Mouse (Mus musculus) stomach, embryonic 14.5 days (tissue): ENCODE data around the gene Cd86. TPM values are rescaled to one million over a fixed set of nuclear protein-coding genes. Genes with fewer than 3 reads are reported as not detected.

Source experiments
- ATAC-seq: fragments of 200-750 bp; cut with Nextera tagmentation; 2 replicates; pipeline ENCODE4 v1.8.0; 2017; ENCODE audit warnings: low read depth, moderate TSS enrichment; ENCODE audit not compliant: insufficient number of reproducible peaks, insufficient read depth, low FRiP score
- H3K27ac ChIP-seq: fragments of 300-500 bp; sonication (generic); 2 replicates; pipeline ENCODE4 v1.5.1; 2014; ENCODE audit warnings: mild to moderate bottlenecking, low read length, moderate library complexity, mixed read lengths
- H3K27me3 ChIP-seq: fragments of 300-500 bp; sonication (generic); 2 replicates; pipeline ENCODE4 v1.6.1; 2014; ENCODE audit warnings: low read length, control low read depth, mixed read lengths; ENCODE audit not compliant: control insufficient read depth, insufficient read depth
- H3K36me3 ChIP-seq: fragments of 300-500 bp; sonication (generic); 2 replicates; pipeline ENCODE4 v1.6.1; 2014; ENCODE audit warnings: mild to moderate bottlenecking, control low read depth, low read length, moderate library complexity, mixed read lengths; ENCODE audit not compliant: control insufficient read depth, insufficient read depth
- H3K4me1 ChIP-seq: fragments of 300-500 bp; sonication (generic); 2 replicates; pipeline ENCODE4 v1.6.1; 2014; ENCODE audit warnings: low read length, control low read depth, mixed read lengths; ENCODE audit not compliant: control insufficient read depth, insufficient read depth
- H3K4me2 ChIP-seq: fragments of 300-500 bp; sonication (generic); replicated peaks from 2 replicates; pipeline ENCODE4 v1.6.1; 2014; ENCODE audit warnings: low read depth, low read length, control low read depth
- H3K4me3 ChIP-seq: fragments of 300-500 bp; sonication (generic); 2 replicates; pipeline ENCODE4 v1.5.1; 2014; ENCODE audit warnings: low read depth, low read length, control low read depth
- H3K9ac ChIP-seq: fragments of 300-500 bp; sonication (generic); replicated peaks from 2 replicates; pipeline ENCODE4 v1.6.1; 2014; ENCODE audit warnings: low read depth, mild to moderate bottlenecking, control low read depth, low read length, moderate library complexity, mixed read lengths
- H3K9me3 ChIP-seq: fragments of 300-500 bp; sonication (generic); 2 replicates; pipeline ENCODE4 v1.6.1; 2016; ENCODE audit warnings: low read depth, low read length, control low read depth; ENCODE audit not compliant: control insufficient read depth
- WGBS: fragments of 180-500 bp; shearing (Covaris S2); extraction: QIAGEN DNeasy Blood & Tissue Kit; methylation state at CpG from one replicate; pipeline ENCODE4 v1.1.7; 2014; 5-methylcytosine and 5-hydroxymethylcytosine counted together
- polyA plus RNA-seq: library from polyadenylated mRNA; unstranded; fragments of >200 nt; fragmentation: Nextera tagmentation; extraction: Ambion mirVana; gene quantifications from 2 replicates; pipeline ENCODE4 v1.2.1, GENCODE M21; 2014

The Cd86 gene
- polyA plus RNA-seq, 1 experiment from 2014 or later, result 2.0 TPM

- Histone ChIP-seq H3K4me1 (no peaks in the 10 kb centered on the region), H3K9me3 (no peaks in the 10 kb centered on the region), H3K27me3 (no peaks in the 10 kb centered on the region), H3K36me3 (no peaks in the 10 kb centered on the region), H3K4me3 (no peak overlapping the region), H3K9ac (no peak overlapping the region), H3K4me2 (no peak overlapping the region), H3K27ac (no peak overlapping the region)
- no peak for ATAC-seq
- WGBS, result 62% methylated on average over 4 of the region's 4 CpGs
Observed at GRCm38 (mm10) chr16:36636800-36637199, 29.1 kb downstream of the Cd86 start.

DNA sequence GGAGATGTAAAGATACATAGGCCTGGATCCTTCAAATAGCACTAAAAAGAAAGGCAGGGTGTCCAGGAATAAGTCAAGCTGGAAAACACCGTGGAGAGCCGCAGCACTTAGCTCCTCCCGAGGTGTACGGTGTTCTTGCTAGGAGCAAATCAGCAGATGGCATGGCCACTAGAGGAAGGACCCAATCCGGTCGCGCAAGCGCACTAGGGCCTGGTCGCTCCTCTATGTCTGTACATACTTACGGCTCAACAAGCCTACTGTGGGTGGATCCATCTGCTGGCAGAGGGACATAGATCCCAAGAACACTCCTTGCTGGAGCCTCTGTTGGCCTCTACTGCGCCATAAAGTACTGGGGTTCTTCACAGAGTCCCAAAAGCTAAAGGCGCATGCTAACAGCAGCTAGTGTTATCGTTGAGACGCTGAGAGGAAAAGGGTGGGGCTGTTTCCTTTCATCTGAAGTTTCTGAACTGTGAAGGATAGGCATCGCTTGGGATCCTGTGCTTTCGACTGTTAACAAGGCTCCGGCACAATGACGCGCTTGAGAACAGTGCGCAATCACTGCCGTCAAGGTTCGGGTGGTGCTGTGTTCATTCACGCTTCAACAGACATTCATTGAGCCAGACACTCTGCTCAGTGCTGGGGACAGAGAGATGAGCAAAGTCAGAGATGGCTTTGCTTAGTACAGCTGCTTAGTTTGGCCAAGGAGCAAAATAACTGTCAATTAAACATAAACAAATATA lies 30.7 kb downstream of the Cd86 start:
- Histone ChIP-seq H3K9me3 (no peaks in the 10 kb centered on the region), H3K4me1 (no peaks in the 10 kb centered on the region), H3K27me3 (no peaks in the 10 kb centered on the region), H3K9ac (no peak overlapping the region), H3K4me2 (no peak overlapping the region), H3K4me3 (no peak overlapping the region), H3K27ac (no peak overlapping the region), H3K36me3 (no peaks in the 10 kb centered on the region)
- no peak for ATAC-seq
- WGBS, result 91% methylated on average over 23 of the region's 23 CpGs

- WGBS, result 88% methylated on average over 2 of the region's 2 CpGs
Observed at GRCm38 (mm10) chr16:36634421-36634820, 31.5 kb downstream of the Cd86 start.

DNA sequence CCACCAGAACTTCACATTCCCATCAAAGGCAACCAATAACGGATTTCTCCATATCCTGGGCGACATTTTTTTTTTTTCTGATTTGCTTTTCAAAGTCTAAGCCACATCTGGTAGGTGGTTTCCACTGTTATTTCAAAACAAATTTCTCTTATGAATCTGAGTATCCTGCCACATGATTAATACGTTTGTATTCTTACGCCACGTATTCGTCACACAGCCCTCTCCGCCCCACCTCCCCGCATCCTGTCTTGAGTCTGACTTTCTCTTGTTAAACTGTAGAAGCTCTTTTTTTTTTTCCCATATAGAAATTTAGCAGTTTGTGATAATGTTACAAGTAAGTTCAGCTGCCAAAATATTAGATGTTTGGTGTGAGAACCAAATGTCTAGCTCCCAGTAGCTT lies 33.7 kb downstream of the Cd86 start:
- Histone ChIP-seq H3K9ac (no peak overlapping the region), H3K4me2 (no peak overlapping the region), H3K9me3 (no peaks in the 10 kb centered on the region), H3K27me3 (no peaks in the 10 kb centered on the region), H3K4me3 (no peak overlapping the region), H3K4me1 (no peaks in the 10 kb centered on the region), H3K36me3 (no peaks in the 10 kb centered on the region), H3K27ac (no peak overlapping the region)
- 79% methylated on average over 8 of the region's 8 CpGs for WGBS
- no peak for ATAC-seq

More at GRCm38 (mm10) chr16:36634421-36634820, 31.5 kb downstream of the Cd86 start:
- Histone ChIP-seq H3K9ac (no peak overlapping the region), H3K27me3 (no peaks in the 10 kb centered on the region), H3K27ac (no peak overlapping the region), H3K4me2 (no peak overlapping the region), H3K9me3 (no peaks in the 10 kb centered on the region), H3K36me3 (no peaks in the 10 kb centered on the region), H3K4me3 (no peak overlapping the region), H3K4me1 (no peaks in the 10 kb centered on the region)
- ATAC-seq, result no peak

DNA sequence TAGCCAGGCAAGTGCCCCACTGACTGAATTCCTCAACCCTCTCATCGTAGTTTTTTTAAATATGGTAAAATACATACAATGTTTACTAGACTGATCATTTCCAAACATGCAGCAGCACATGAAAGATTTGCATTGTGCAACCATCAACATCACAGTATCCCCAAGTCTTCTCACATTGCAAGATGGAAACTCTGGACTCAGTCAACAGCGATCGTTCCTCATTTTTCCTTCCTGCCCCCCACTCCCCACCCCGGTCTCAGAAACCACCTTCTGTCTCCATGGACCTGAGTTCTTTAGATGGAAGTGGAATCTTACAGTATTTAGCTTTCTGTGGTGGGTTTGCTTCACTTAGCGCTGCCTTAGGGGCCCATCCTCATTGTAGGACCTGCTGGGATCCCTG lies 34.3 kb downstream of the Cd86 start:
- Histone ChIP-seq H3K9me3 (no peaks in the 10 kb centered on the region), H3K27me3 (no peaks in the 10 kb centered on the region), H3K36me3 (no peaks in the 10 kb centered on the region), H3K9ac (no peak overlapping the region), H3K4me1 (no peaks in the 10 kb centered on the region), H3K4me3 (no peak overlapping the region), H3K27ac (no peak overlapping the region), H3K4me2 (no peak overlapping the region)
- ATAC-seq, result no peak
- WGBS, result 90% methylated on average over 5 of the region's 5 CpGs

- no peak for ATAC-seq
- no peaks in the 10 kb centered on the region for H3K4me1 ChIP-seq
- H3K9ac ChIP-seq, result no peak overlapping the region
- no peaks in the 10 kb centered on the region for H3K27me3 ChIP-seq
- H3K36me3 ChIP-seq, result no peaks in the 10 kb centered on the region
- no peak overlapping the region for H3K4me3 ChIP-seq
- H3K4me2 ChIP-seq, result no peak overlapping the region
- 86% methylated on average over 1 of the region's 1 CpGs for WGBS
- H3K27ac ChIP-seq, result no peak overlapping the region
- no peaks in the 10 kb centered on the region for H3K9me3 ChIP-seq
Observed at GRCm38 (mm10) chr16:36627740-36628139, 38.1 kb downstream of the Cd86 start.

DNA sequence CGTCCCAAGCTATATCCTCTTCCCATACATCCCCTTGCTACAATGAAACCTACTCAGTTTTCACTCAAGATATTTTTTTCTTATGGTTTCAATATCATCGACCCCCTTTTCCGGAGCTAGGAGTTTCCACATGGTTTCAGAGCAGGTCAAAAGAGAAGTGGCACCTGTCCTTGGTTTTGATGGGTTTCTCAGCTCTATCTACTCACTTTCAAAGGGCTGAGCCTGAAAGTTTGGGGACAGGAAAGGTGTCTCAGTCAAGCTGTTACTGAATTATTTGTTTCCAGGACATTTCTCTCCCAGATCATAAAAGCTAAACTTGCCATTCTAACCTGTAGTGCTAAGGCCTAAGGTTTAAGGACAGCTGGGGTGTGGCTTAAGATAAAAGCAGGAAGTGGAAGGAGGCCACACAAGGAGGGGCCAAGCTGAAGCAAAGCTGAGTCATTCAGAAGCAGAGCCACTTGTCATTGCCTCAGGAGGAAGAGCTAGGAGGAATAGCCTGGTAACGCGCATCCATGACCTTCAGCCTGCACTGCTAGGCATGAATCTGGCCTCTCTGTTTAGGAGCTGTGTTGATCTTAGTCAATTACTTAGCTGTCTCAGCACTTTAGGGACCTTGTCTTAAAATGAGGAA lies 39.2 kb downstream of the Cd86 start:
- no peak overlapping the region for H3K9ac ChIP-seq
- 81% methylated on average over 5 of the region's 5 CpGs for WGBS
- H3K36me3 ChIP-seq, result no peaks in the 10 kb centered on the region
- no peak overlapping the region for H3K4me3 ChIP-seq
- no peaks in the 10 kb centered on the region for H3K27me3 ChIP-seq
- ATAC-seq, result no peak
- H3K4me2 ChIP-seq, result no peak overlapping the region
- no peaks in the 10 kb centered on the region for H3K9me3 ChIP-seq
- H3K4me1 ChIP-seq, result no peaks in the 10 kb centered on the region
- H3K27ac ChIP-seq, result no peak overlapping the region

DNA sequence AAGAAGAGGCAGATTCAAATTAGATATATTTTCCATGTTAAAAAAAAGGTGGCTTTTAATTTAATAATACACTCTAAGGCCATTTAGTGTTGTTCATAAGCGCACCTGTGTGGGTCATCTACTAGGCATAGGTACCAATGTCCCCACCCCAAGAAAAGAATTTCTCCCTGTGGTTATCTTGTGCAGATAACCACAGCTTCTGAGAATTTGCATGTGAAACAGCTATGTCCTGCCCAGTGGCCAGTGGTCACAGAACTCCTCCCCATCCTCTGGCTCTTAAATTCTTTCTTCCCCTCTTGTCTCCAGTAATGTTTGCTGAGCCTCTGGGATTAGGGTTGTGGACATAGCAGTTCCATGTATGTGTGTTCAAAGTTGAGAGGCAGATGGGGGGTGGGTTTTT lies 40.0 kb downstream of the Cd86 start:
- Histone ChIP-seq H3K9me3 (no peaks in the 10 kb centered on the region), H3K27ac (no peak overlapping the region), H3K36me3 (no peaks in the 10 kb centered on the region), H3K4me1 (no peaks in the 10 kb centered on the region), H3K27me3 (no peaks in the 10 kb centered on the region), H3K9ac (no peak overlapping the region), H3K4me2 (no peak overlapping the region), H3K4me3 (no peak overlapping the region)
- WGBS, result 92% methylated on average over 1 of the region's 1 CpGs
- ATAC-seq, result no peak
